Mouse (Mus musculus) CH12.LX (cell line): ENCODE measurements around the gene Pros1. TPM values are rescaled to one million over a fixed set of nuclear protein-coding genes. Genes with fewer than 3 reads are reported as not detected.

Experiments used
- DNase-seq: peaks from one replicate; pipeline ENCODE4 v3.0.0-alpha.2; 2013; ENCODE audit errors: extremely low read depth
- H3K27ac ChIP-seq: 2 replicates; pipeline ENCODE4 v1.5.1; 2012; ENCODE audit warnings: low read depth, mild to moderate bottlenecking, control low read depth, moderate library complexity; ENCODE audit not compliant: insufficient read depth
- H3K27me3 ChIP-seq: replicated peaks from 2 replicates; pipeline ENCODE3; 2012; ENCODE audit warnings: inconsistent platforms
- H3K36me3 ChIP-seq, 2 experiments: replicated peaks in 1 of 2; 2 replicates each; pipeline versions ENCODE3 to v1.6.1; 2012; ENCODE audit warnings: inconsistent platforms in 1 of 2, low read length in 1 of 2, mild to moderate bottlenecking in 1 of 2, mixed read lengths in 1 of 2, moderate library complexity in 1 of 2; ENCODE audit not compliant: control insufficient read depth in 1 of 2, insufficient read depth in 1 of 2
- H3K4me1 ChIP-seq, 2 experiments: 2 replicates each; pipeline ENCODE4 v1.6.1; 2012; ENCODE audit warnings: inconsistent platforms in 1 of 2, moderate library complexity in 1 of 2; ENCODE audit not compliant: insufficient read depth in 2 of 2, control insufficient read depth in 1 of 2
- H3K4me2 ChIP-seq: 2 replicates; pipeline ENCODE4 v1.6.1; 2012; ENCODE audit warnings: low read depth, mild to moderate bottlenecking, control low read depth; ENCODE audit not compliant: poor library complexity, insufficient read depth, severe bottlenecking
- H3K4me3 ChIP-seq, 3 experiments: fragments of 150-350 bp in 1 of 3; sonication (generic) in 1 of 3; replicated peaks in 1 of 3; 2 replicates each; pipeline versions ENCODE3 to v1.5.1; 2011 to 2012; ENCODE audit warnings: low read depth in 2 of 3, low read length in 2 of 3, mild to moderate bottlenecking in 2 of 3, moderate library complexity in 2 of 3, control low read depth in 1 of 3, improper control_type of control experiment in 1 of 3, inconsistent platforms in 1 of 3, mixed read lengths in 1 of 3; ENCODE audit not compliant: poor library complexity in 1 of 3
- H3K79me2 ChIP-seq: replicated peaks from 2 replicates; pipeline ENCODE4 v1.6.1; 2012; ENCODE audit warnings: mild to moderate bottlenecking, moderate library complexity; ENCODE audit not compliant: control insufficient read depth, poor library complexity, insufficient read depth, severe bottlenecking; ENCODE audit errors: extremely low read depth
- H3K9ac ChIP-seq: 2 replicates; pipeline ENCODE4 v1.6.1; 2012; ENCODE audit warnings: low read depth, mild to moderate bottlenecking, control low read depth, moderate library complexity; ENCODE audit not compliant: insufficient read depth
- H3K9me3 ChIP-seq: replicated peaks from 2 replicates; pipeline ENCODE3; 2012; ENCODE audit warnings: low read length, inconsistent platforms, mixed read lengths
- BHLHE40 ChIP-seq: IDR thresholded peaks from 2 replicates; pipeline ENCODE4 v1.6.1; 2011; ENCODE audit warnings: mild to moderate bottlenecking, low read depth, low read length, improper control_type of control experiment
- CHD2 ChIP-seq: IDR thresholded peaks from 2 replicates; pipeline ENCODE4 v1.6.1; 2011; ENCODE audit warnings: low read length, improper control_type of control experiment
- E2F4 ChIP-seq: IDR thresholded peaks from 2 replicates; pipeline ENCODE4 v1.6.1; 2011; ENCODE audit warnings: low read depth, low read length, improper control_type of control experiment; ENCODE audit not compliant: insufficient replicate concordance
- ETS1 ChIP-seq: conservative IDR thresholded peaks from 2 replicates; pipeline ENCODE4 v1.6.1; 2012; ENCODE audit warnings: low read depth, mild to moderate bottlenecking, inconsistent platforms, low read length, improper control_type of control experiment, moderate library complexity
- GABPA ChIP-seq: IDR thresholded peaks from 2 replicates; pipeline ENCODE4 v1.6.1; 2012; ENCODE audit warnings: low read depth, low read length, improper control_type of control experiment, inconsistent platforms; ENCODE audit not compliant: insufficient replicate concordance
- JUN ChIP-seq: IDR thresholded peaks from 2 replicates; pipeline ENCODE4 v1.6.1; 2011; ENCODE audit warnings: low read depth, mild to moderate bottlenecking, low read length, improper control_type of control experiment, moderate library complexity; ENCODE audit not compliant: insufficient read depth
- JUND ChIP-seq: conservative IDR thresholded peaks from 2 replicates; pipeline ENCODE4 v1.6.1; 2011; ENCODE audit warnings: low read depth, low read length, improper control_type of control experiment
- KAT2A ChIP-seq: IDR thresholded peaks from 2 replicates; pipeline ENCODE4 v1.6.1; 2012; ENCODE audit warnings: low read length, improper control_type of control experiment, inconsistent platforms; ENCODE audit not compliant: insufficient replicate concordance
- MAFK ChIP-seq: IDR thresholded peaks from 2 replicates; pipeline ENCODE4 v1.6.1; 2011; ENCODE audit warnings: low read length, improper control_type of control experiment; ENCODE audit not compliant: insufficient replicate concordance
- MEF2A ChIP-seq: IDR thresholded peaks from 2 replicates; pipeline ENCODE4 v1.6.1; 2014; ENCODE audit warnings: low read depth, mild to moderate bottlenecking, inconsistent platforms, low read length, improper control_type of control experiment, borderline replicate concordance
- NRF1 ChIP-seq: IDR thresholded peaks from 2 replicates; pipeline ENCODE4 v1.6.1; 2014; ENCODE audit warnings: low read depth, mild to moderate bottlenecking, inconsistent platforms, low read length, improper control_type of control experiment, moderate library complexity
- PAX5 ChIP-seq: IDR thresholded peaks from 2 replicates; pipeline ENCODE4 v1.6.1; 2012; ENCODE audit warnings: low read length, inconsistent platforms, mixed read lengths
- POLR2A ChIP-seq: IDR thresholded peaks from 2 replicates; pipeline ENCODE4 v1.6.1; 2011; ENCODE audit warnings: low read depth, mild to moderate bottlenecking, improper control_type of control experiment, low read length
- SMC3 ChIP-seq: IDR thresholded peaks from 2 replicates; pipeline ENCODE4 v1.6.1; 2011; ENCODE audit warnings: low read depth, low read length, improper control_type of control experiment
- TBP ChIP-seq: conservative IDR thresholded peaks from 2 replicates; pipeline ENCODE4 v1.6.1; 2011; ENCODE audit warnings: low read depth, low read length, improper control_type of control experiment
- TCF12 ChIP-seq: IDR thresholded peaks from 2 replicates; pipeline ENCODE4 v1.6.1; 2014; ENCODE audit warnings: low read depth, mild to moderate bottlenecking, inconsistent platforms, low read length, improper control_type of control experiment
- USF1 ChIP-seq: IDR thresholded peaks from 2 replicates; pipeline ENCODE4 v1.6.1; 2014; ENCODE audit warnings: low read depth, mild to moderate bottlenecking, inconsistent platforms, low read length, improper control_type of control experiment
- ZC3H11A ChIP-seq: IDR thresholded peaks from 2 replicates; pipeline ENCODE4 v1.6.1; 2012; ENCODE audit warnings: low read depth, mild to moderate bottlenecking, inconsistent platforms, low read length, improper control_type of control experiment
- ZKSCAN1 ChIP-seq: IDR thresholded peaks from 2 replicates; pipeline ENCODE4 v1.6.1; 2012; ENCODE audit warnings: low read depth, inconsistent platforms, low read length, improper control_type of control experiment, borderline replicate concordance
- ZMIZ1 ChIP-seq: IDR thresholded peaks from 2 replicates; pipeline ENCODE4 v1.6.1; 2012; ENCODE audit warnings: low read depth, mild to moderate bottlenecking, inconsistent platforms, low read length, improper control_type of control experiment
- dilution Hi-C: fragments of 300-500 bp; cut with MboI; formaldehyde crosslinking; loops from 2 replicates; pipeline ENCODE4 v1.14.3; 2020; ENCODE audit warnings: low sequenced_read_pairs; ENCODE audit not compliant: extremely low pct_unique_long_range_greater_than_20kb, extremely low pct_ligation_motif_present
- in situ Hi-C: fragments of 300-500 bp; cut with MboI; formaldehyde crosslinking; loops from 3 replicates; pipeline ENCODE4 v1.14.3; 2019; ENCODE audit warnings: low sequenced_read_pairs, low pct_ligation_motif_present, low pct_unique_long_range_greater_than_20kb, mixed read lengths
- polyA plus RNA-seq: library from polyadenylated mRNA; unstranded; fragments of >175 nt; gene quantifications from 2 replicates; pipeline ENCODE4 v1.2.1, GENCODE M21; 2012; ENCODE audit warnings: low read depth; ENCODE audit not compliant: insufficient read length
- total RNA-seq, 2 experiments: library from RNA; depleted of rRNA; stranded (reverse); fragments of 300-350 nt in 1 of 2; fragments of >200 nt in 1 of 2; gene quantifications; 2 replicates each; pipeline ENCODE4 v1.2.3; 2012 to 2014

The Pros1 gene
- total and polyA plus RNA-seq, 3 experiments = 1.3 to 9.7 (median 1.6) TPM

DNA sequence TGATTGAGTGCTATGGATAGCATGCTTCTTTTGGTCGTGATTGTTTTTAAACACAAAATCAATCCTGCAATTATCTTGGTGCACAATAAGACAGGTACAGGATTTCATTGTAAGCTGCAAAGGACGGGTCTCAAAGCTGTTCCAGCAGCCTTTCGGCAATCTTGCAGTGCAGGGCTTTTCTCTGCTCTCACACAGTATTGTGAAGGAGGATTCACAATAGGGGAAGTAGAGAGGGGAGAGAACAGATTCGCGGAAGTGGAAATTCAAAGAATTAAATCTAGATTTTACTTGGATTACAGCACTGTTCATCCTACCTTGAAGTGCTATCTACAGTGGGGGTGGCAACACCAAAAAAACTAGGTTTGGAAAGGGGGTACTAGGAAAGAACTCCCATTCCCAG is 40.3 kb upstream of the Pros1 start:
- TF ChIP-seq MAFK (no peak), PAX5 (no peak), CHD2 (no peak), POLR2A (no peak), JUN (no peak), KAT2A (no peak), ZC3H11A (no peak), USF1 (no peak), TCF12 (no peak), ZKSCAN1 (no peak), JUND (no peak), E2F4 (no peak), ZMIZ1 (no peak), MEF2A (no peak), BHLHE40 (no peak), ETS1 (no peak), TBP (no peak), NRF1 (no peak), GABPA (no peak)
- in situ Hi-C loops (no loop called here), dilution Hi-C loops (no loop called here)
- Histone ChIP-seq H3K27me3 (no peaks in the 10 kb centered on the region), H3K4me3 (no peak overlapping the region), H3K79me2 (no peaks in the 10 kb centered on the region), H3K4me1 (no peaks in the 10 kb centered on the region), H3K4me2 (no peak overlapping the region), H3K36me3 (peaks cover 0 to 8% of the 10 kb centered on the region in 2 experiments), H3K9me3 (no peaks in the 10 kb centered on the region), H3K9ac (no peak overlapping the region), H3K27ac (no peak overlapping the region)
- DNase-seq = no peak

DNA sequence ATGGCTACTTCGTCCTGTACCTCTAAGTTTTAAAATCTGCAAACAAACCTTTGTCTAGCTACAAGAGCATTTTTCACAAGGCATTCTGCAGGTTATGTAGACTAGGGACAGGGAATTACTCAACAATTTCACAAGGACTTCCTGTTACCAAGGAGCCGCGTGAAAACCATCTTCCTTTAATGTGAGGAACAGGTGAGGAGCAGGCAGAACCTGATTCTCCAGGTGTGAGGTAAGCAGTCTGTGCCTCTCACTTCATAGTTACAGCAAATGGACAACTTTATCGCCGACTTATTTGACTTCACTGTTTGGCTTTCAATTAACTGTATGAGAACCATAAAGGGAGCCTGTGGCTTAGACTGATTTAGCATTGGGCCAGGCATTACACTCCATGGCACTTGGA is 39.6 kb upstream of the Pros1 start, which contains the start of gene Stx19:
Gene Stx19, plus strand, starts transcription at position 186 of the 400 bp plus-strand sequence.
- no peaks in the 10 kb centered on the region for H3K27me3 ChIP-seq
- no peak within 1 kb of the TSS for H3K4me3 ChIP-seq
- peaks cover 0 to 8% of the 10 kb centered on the region in 2 experiments for H3K36me3 ChIP-seq
- no peak within 1 kb of the TSS for H3K9ac ChIP-seq
- DNase-seq = no peak
- dilution Hi-C loops (no loop called here), in situ Hi-C loops (no loop called here)
- no peak within 1 kb of the TSS for H3K4me2 ChIP-seq
- H3K79me2 ChIP-seq = no peaks in the 10 kb centered on the region
- no peaks in the 10 kb centered on the region for H3K4me1 ChIP-seq
- H3K9me3 ChIP-seq = no peaks in the 10 kb centered on the region
- no peak for TF ChIP-seq SMC3
- H3K27ac ChIP-seq = no peak within 1 kb of the TSS
